Mouse (Mus musculus) inflammation-experienced regulatory T-cells, adult 6 months (primary cell): ENCODE data around the gene Fhod1. TPM values are rescaled to one million over a fixed set of nuclear protein-coding genes. Genes with fewer than 3 reads are reported as not detected.
A peak's percentile ranks its signal among the peaks of the same experiment; 100 is the strongest.
"Not testable (repeated sequence)": the region's sequence is repeated elsewhere in the genome, so short reads cannot be mapped to it uniquely, and the experiment has no call there.

Experiments used
- ATAC-seq: one replicate; pipeline ENCODE4 v1.8.0; 2017
- polyA plus RNA-seq, 3 experiments: library from polyadenylated mRNA; unstranded; fragments of 100-300 nt; shearing (Covaris generic); gene quantifications; one replicate each; pipeline ENCODE4 v1.2.1; 2017

The Fhod1 gene
- polyA plus RNA-seq, 3 experiments from 2014 or later, result 3.1 to 3.5 (median 3.2) TPM

DNA sequence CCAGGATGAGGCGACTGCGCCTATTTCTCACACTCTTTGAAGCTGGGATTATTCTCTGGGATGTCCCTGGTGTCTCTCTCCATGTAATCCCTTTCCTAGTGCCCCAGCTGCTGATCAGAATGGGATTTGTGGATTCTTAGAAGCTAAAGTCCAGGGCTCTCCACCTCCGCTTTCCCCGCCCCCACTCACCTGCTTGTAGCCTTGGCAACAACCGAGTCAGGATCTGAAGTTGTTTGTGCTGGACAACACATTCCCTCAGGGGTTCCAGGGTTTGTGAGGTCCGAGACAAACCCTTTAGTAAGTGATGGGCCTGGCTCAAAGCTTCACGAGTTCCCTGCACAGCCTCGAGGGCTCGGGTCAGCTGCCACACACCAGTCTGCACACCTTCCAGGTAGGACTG, 53.0 kb downstream of the Fhod1 start:
- no peak for ATAC-seq

DNA sequence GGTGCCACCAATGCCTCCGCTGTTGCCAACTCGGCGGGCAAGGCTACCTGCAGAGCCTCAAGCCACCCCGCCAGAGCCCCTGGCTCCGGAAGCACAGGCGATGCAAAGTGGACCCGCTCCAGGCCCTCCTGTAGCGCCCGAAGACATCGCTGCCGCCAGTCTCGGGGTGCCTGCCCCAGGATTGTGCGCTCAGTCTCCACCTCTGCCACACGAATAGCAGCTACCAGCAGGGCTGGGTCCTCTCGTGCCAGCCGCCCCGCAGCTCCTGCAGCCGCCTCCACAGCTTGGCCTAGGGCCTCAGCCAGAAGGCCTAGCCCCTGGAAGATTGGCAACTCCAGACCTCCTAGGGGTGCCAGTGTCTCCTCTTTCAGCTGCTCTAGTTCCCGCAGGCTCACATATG, 54.3 kb downstream of the Fhod1 start:
- ATAC-seq, result no peak

DNA sequence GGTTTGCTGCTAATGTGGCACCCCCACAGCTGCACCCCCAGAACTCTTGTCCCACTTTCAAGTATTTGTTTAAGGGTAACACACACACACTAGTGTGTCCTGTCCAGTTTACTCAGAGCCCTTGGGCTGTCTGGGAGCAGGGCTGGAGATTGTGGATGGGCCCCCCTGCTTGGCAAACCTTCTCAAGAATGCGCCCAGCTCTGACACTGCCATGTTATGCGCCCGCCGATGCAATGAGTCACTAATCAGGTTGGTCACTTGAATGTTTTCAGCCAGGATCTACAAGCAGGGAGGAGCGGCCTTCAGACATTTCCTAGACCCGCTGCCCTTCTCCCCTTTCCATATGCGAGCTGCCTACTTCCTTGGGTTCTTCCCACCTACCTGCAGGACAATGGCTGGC, 55.3 kb downstream of the Fhod1 start:
- ATAC-seq, result no peak

DNA sequence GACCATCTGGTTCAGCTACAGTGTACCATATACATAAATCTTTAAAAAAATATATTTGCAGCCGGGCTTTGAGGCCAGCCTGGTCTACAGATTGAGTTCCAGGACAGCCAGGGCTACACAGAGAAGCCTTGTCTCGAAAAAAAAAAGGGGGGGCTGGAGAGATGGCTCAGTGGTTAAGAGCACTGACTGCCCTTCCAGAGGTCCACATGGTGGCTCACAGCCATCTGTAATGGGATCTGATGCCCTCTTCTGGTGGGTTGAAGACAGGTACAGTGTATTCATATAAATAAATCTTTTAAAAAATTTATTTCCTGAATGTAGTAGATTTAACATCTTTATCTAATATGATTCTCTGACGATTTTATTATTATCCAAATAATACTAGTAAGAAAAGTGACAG, 56.0 kb downstream of the Fhod1 start:
- ATAC-seq, result not testable (repeated sequence)

DNA sequence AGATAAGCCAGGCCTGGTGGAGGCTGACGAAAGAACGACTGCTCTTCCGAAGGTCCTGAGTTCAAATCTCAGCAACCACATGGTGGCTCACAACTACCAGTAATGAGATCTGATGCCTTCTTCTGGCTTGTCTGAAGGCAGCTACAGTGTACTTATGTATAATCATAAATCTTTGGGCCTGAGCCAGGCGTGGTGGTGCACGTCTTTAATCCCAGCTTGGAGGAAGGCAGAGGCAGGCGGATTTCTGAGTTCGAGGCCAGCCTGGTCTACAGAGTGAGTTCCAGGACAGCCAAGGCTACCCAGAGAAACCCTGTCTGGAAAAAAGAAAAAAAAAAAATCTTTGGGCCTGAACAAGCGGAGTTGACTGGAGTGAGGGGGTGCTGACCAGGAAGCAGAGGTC, 56.4 kb downstream of the Fhod1 start:
- not testable (repeated sequence) for ATAC-seq

DNA sequence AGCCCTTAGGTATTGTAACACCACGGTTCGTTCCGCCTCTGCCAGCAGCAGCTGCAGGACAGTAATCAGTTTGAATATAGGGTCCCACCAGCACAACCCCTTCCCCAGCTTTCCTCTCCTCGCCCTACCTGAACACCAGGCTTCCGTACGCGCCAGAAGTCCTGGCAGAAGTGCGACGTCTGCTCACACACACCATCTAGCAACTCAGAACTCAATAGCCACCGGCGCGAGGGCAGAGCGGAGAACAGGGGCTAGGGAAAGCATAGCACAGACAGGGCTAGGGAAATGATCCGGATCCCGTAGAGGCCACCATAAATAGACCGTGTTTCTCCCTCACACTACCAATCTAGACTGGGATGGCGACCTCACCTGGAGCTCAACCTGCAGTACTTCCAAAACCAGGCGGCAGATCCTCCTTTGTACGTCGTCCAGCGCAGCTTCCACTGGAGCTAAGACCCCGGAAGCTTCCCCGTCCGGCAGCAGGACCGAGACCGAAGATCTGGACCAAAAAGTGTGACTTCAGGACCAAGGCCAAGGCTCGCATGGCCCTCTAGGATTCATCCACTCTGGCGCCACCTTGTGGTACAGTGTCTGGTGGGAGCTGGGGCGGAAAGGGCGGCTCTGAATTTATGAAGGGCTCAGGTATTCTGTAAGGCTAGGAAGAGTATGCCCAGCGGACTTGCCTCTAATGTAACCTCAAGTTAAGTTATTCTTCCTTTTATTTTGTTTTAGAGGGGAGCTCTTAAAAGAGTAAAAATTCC, 57.0 kb downstream of the Fhod1 start:
- ATAC-seq, result peak; percentile 22

DNA sequence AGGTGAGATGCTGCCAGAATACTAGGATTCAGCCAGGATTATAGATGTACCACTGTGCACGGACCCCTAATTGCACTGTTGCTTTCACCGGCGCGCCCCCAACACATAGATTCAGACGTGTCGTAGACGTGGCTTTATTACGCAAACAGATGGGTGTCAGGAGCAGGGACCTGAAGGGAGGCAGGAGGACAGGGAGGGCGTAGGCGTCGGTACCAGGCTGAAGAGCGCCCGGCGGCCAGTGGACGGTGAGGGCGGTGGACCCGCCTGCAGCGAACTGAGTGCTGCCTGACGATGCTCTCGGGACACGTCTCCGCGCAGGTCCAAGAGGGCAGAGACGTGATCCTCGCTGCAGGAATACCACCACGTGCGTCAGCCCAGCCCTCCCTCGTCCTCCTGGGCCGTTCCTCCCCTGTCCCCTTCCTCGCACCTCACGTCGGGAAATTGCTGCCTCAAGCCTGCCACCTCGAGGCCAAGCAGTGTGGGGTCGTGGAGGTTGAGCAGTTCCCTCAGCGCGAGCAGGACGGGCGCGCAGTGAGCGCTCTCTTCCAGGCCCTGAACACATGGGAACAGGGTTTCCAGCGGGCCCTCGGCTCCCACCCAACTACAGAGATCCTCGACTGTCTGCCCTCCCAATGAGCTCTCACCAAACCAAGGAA, 57.8 kb downstream of the Fhod1 start, which contains the start of gene 4931428F04Rik:
TSS of gene 4931428F04Rik (minus strand) at position 60 of the 656 bp plus-strand sequence.
- no peak for ATAC-seq

DNA sequence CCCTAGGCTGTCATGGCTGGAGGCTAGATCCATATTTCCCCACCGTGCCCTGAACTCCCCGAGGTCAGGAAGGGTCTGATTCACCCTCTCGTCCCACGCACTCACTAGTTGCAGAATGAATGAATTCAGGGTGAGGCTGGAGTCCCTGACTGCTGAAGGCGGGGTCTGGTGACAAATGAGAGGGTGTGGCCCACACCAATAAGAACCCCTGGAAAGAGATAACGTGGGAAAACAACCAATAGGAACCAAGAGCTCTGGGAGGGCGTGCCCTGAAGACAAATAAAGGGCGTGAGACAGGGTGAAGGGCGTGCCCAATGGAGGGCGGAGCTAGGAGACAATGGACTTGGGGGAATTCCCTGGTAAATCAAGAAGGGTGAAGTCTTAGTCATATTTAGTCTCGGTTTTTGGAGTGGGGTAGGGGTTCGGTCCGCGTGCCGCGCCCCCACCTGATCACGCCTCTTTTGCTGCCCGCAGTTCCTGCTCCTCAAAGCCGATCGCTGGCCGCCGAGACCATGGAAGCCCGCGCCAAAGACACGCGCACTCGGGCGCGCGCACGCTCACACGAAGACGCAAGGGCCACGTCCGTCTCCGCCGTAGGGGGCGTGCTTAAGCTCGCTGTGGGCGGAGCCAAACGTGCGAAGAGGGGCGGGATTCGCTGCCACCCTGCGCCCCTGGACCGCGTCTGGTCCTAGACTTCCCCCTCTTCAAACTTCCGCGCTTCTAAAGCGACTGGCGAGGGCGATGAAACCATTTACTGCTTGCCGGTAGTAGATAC, 58.6 kb downstream of the Fhod1 start:
- ATAC-seq, result peak; percentile 91

DNA sequence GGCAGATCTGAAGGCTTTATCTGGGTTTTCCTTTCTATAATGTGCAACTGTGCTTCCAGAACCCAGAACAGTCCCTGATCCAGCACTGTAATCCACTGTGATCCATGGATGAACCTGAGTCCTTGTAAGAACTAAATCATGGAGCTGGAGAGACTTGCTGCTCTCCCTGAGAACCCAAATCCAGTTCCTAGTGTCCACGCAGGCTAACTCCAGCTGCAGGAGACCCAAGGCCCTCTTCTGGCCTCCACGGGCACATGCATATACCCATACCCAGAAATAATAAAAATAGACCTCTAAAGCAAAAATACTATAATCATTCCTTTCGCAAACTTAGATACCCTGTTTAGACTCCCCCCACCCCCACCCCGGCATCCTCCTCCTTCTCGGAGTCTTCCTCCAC, 59.5 kb downstream of the Fhod1 start:
- no peak for ATAC-seq

DNA sequence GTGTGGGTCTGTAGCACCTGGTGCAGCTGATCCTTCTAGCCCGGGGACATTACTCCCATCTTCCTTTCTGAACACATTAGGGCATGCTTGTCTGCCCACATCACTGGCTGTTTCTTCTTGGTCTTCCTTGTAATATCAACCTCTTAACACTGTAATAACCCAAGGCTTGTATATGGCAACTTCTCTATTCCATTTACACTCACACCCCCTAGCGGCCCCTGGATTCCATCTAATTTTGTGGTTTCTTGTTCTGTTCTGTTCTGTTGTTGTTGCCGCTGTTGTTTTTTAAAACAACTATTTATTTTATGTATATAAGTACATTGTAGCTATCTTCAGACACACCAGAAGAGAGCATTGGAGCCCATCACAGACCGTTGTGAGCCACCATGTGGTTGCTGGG, 60.8 kb downstream of the Fhod1 start:
- ATAC-seq, result no peak

DNA sequence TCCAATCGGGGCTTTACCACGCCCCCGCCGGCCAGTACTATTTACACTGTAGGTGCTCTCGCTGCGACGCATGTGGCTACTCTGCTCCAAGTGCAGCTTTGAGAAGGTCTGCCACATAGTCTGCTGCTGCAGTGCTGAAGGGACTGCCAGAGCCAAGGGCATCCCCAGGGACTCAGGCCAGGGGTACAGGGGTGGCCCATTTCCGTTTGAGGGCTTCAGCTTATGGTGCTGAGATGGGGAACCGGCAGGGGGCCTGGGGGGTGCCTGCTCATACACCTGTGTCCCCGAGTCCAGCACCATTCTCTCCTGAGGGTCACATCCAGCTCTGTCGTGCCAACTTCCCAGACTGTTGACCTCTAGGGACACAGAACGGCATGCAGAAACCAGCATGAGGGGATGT, 62.2 kb downstream of the Fhod1 start:
- no peak for ATAC-seq

DNA sequence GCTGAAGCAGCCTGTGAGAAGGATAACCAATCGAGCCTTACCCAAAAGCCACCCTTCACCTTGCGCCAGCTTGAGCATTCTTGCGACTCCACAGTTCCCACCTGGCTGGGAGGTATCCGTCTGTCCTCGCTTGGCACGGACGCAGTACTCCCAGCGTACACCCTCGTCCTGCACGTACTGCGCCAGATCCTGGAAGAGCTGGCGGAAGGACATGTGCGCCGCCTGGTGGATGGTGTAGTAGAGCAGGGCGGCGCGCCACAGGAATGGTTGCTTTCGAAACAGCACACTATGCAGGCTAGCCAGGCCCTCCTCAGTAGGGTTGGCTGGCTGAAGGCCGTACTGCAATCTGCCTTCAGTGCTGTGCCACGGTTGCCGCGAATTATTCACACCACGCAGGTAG, 64.7 kb downstream of the Fhod1 start:
- ATAC-seq, result peak; percentile 63

DNA sequence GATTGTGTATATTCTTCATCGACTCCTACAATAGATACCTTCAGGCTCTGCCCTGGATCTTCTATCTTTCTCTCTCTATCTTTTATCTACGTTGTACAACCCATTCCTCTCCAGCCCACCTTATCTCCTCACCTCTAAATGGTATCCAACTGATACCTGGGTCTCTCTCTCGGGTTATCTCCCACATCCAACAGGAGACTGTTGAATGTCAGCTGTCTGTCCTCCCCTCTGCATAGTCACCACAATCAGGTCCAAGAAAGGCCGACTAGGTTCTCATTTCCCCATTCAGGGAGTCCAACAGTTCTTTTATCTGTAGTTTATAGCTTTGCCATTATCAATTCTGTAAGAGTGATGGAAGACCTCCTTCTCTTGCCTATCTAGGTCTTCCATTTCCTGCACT, 65.5 kb downstream of the Fhod1 start:
- no peak for ATAC-seq

DNA sequence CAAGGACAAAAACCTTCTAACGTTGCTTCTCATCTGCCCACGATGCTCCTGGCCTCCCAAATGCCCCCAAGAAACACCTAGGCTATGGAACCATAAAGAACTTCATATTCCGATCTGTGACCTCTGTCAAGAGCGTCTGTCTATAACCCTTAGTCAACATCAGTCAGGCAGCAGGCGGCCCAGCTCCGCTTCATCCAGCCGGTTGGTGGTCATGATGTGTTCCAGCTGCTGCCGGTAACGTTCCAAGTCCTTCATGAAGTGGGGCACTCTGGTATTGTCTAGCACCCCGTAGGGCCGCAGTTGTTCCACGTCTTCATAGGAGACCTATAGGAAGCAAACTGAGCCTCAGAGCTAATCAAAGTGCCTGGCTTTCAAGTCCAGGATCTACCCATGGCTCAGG, 65.9 kb downstream of the Fhod1 start:
- no peak for ATAC-seq

DNA sequence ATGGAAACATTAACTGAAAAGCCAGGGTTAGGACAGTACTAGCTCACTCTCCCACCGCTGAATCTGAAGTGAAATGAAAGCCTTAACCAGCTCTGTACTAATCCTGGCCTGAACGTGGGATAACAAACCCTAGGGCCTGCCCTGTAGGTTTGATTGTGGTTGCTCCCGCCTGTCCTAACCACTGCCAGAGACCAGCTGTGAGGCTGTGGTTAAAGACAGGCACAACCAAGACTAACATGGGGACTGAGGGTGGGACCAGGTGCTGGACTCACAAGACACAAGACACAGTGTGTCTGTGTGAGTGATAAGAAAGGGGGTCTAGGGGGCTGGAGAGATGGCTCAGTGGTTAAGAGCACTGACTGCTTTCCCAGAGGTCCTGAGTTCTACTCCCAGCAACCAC, 67.2 kb downstream of the Fhod1 start:
- ATAC-seq, result no peak

Other genes with a start within 250 kb of the Fhod1 start
- gene Ces4a, start 216.2 kb downstream of the Fhod1 start, polyA plus RNA-seq, result not detected
- gene Cbfb, start 177.3 kb downstream of the Fhod1 start, polyA plus RNA-seq, result 10 to 100 TPM; 34.4 to 53.8 (median 42.1) TPM
- 10 to 100 TPM; 11.1 to 14.6 (median 12.1) TPM for gene D230025D16Rik, start 122.8 kb downstream of the Fhod1 start, polyA plus RNA-seq
- under 1 TPM; 0.51 to 0.97 (median 0.87) TPM for gene B3gnt9, start 92.8 kb downstream of the Fhod1 start, polyA plus RNA-seq
- 10 to 100 TPM; 54.1 to 78.8 (median 58.2) TPM for gene Tradd, start 83.3 kb downstream of the Fhod1 start, polyA plus RNA-seq
- gene Fbxl8, start 83.3 kb downstream of the Fhod1 start, polyA plus RNA-seq, result 10 to 100 TPM; 18.5 to 24.7 (median 18.5) TPM
- under 1 TPM in 1 of 3 experiments, not detected in 2; 0.34 TPM for gene Hsf4, start 78.2 kb downstream of the Fhod1 start, polyA plus RNA-seq
- under 1 TPM in 1 of 3 experiments, not detected in 2; 0.26 TPM for gene Nol3, start 71.8 kb downstream of the Fhod1 start, polyA plus RNA-seq
- 1 to 10 TPM; 1.2 to 2.5 (median 2.1) TPM for gene 4931428F04Rik, start 58.1 kb downstream of the Fhod1 start, polyA plus RNA-seq
- under 1 TPM in 2 of 3 experiments, not detected in 1; 0.38 to 0.60 TPM for gene Exoc3l, start 51.9 kb downstream of the Fhod1 start, polyA plus RNA-seq
- 10 to 100 TPM; 54.2 to 61.3 (median 55.9) TPM for gene E2f4, start 50.3 kb downstream of the Fhod1 start, polyA plus RNA-seq
- 10 to 100 TPM in 1 of 3 experiments, 1 to 10 TPM in 2; 3.9 to 11.8 (median 9.5) TPM for gene Elmo3, start 42.4 kb downstream of the Fhod1 start, polyA plus RNA-seq
- 1 to 10 TPM; 1.8 to 4.2 (median 3.2) TPM for gene Lrrc29, start 21.7 kb downstream of the Fhod1 start, polyA plus RNA-seq
- gene Tmem208, start 21.6 kb downstream of the Fhod1 start, polyA plus RNA-seq, result 100 to 1,000 TPM; 136 to 151 (median 144) TPM
- 1 to 10 TPM in 1 of 3 experiments, under 1 TPM in 2; 0.28 to 1.3 (median 0.42) TPM for gene Slc9a5, start 890 bp upstream of the Fhod1 start, polyA plus RNA-seq
- gene Plekhg4, start 25.3 kb upstream of the Fhod1 start, polyA plus RNA-seq, result under 1 TPM in 1 of 3 experiments, not detected in 2; 0.11 TPM
- not detected for gene Kctd19, start 65.5 kb upstream of the Fhod1 start, polyA plus RNA-seq
- not detected for gene Lrrc36, start 65.6 kb upstream of the Fhod1 start, polyA plus RNA-seq
- 1 to 10 TPM in 1 of 3 experiments, under 1 TPM in 1, not detected in 1; 0.48 to 2.2 TPM for gene Tppp3, start 123.6 kb upstream of the Fhod1 start, polyA plus RNA-seq
- 1 to 10 TPM; 1.1 to 2.2 (median 1.8) TPM for gene Zdhhc1, start 148.9 kb upstream of the Fhod1 start, polyA plus RNA-seq
- gene Hsd11b2, start 170.8 kb upstream of the Fhod1 start, polyA plus RNA-seq, result not detected
- 10 to 100 TPM; 31.8 to 38.3 (median 38.3) TPM for gene Atp6v0d1, start 218.1 kb upstream of the Fhod1 start, polyA plus RNA-seq